Mouse (Mus musculus): ENCODE data around the gene Gm21988.

The Gm21988 gene

DNA sequence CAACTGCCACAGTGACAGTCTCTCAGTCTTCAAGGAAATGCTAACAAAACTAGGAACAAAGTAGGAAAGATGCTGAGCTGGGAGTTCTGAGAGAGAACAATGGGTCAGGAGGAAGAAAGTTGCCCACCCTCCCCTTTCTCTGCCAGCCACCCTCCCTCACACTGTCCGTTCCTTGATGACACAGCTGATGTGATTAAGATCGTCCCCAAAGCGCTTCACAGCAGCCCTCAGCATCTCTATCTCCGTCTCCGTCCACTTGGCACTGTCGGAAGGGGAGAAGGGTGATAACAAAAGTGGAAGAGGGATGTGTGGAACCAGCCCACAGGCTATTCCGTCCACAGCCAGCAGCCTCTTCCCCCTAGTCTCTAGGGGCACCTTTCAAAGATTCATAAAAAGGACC, 2.9 kb downstream of the Gm21988 start:
- in situ Hi-C loops (cut with MboI, MseI), result no loop called here

DNA sequence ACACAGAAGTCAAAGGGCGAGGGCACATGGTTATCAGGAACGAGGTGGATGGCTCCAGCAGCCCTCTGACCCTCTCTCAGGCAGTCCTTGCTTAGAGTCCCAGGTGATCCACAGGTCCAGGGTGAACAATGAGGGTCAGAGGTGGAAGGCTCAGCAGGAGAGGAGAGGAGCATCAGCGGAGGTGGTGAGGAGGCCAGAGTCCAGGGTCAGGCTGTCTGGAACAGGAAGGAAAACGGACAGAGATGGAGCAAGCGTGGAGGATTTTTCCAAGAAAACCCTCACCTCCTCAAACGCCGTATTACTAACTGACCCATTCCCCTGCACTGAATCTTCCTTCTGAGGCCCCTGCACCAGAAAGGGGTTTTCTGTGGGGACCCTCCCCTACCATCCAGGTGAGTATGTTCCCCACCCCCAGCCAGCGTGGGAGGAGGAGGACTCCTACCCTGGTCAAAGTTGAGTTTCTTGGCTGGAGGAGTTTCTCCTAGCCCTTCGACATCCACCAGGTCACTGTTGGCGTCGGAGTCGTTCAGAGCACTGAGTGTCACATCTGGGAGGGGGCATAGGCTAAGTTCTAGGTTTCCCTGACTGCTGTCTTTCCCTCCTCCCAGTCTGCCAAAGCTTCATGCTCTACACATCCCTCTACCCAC, 4.3 kb downstream of the Gm21988 start:
- in situ Hi-C loops (cut with MboI, MseI), result no loop called here

DNA sequence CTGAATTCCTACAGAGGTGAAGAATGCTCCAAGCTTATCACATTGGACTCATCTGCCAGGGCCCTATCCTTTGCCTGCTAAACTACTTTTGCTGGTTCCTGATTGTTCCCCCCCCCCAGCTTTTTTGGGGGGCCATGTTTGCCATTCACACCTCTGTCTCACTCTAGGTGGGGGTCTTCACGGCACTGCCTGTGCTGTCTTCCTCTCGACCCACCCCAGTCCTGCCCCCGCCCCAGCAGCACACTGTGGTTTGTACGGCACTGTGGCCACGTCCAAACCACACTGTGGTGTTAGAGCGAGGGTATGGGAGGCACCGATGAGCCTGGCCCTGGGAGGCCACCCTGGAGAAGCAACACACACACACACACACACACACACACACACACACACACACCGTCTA, 5.1 kb downstream of the Gm21988 start:
- in situ Hi-C loops (cut with MboI, MseI), result no loop called here

DNA sequence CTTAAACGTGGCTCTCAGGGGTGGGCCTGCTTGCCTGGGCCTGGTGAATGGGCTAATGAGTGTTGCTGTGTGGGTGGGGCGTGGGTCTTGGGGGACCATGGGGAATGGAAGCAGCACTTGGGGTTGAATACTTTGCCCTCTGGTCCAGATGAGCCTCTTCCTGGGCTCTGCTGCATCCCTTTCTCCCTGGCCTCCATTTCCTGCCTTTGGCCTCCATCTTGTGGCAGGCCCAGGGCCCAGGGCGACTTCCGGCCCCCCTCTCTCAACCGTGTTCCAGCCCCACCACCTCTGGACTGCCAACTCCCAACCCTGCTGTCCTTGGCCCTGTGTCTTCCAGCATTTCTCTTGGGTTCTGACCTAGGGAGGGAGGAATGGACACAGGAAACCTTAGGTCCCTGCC, 5.6 kb downstream of the Gm21988 start:
- in situ Hi-C loops (cut with MboI, MseI), result no loop called here

DNA sequence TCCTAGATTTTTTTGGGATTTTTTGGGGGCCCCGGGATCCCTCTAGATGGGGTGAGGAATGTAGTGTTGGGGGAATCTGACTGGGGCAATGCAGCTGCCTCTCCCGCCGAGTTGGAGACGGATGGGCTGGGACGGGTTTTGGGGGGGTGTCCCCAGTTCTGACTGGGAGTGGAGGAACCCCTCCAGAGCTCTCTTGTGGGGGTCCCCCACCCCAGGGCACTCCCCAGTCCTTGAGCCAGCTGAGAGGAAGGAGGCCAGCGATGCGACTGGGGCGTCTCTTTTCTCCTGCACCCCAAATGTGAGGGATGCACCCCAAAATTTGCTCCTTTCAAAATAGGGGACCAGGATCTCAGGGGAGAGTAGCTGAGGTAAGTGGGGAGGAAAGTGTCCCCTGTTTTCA, 6.6 kb downstream of the Gm21988 start:
- in situ Hi-C loops (cut with MboI, MseI), result no loop called here

DNA sequence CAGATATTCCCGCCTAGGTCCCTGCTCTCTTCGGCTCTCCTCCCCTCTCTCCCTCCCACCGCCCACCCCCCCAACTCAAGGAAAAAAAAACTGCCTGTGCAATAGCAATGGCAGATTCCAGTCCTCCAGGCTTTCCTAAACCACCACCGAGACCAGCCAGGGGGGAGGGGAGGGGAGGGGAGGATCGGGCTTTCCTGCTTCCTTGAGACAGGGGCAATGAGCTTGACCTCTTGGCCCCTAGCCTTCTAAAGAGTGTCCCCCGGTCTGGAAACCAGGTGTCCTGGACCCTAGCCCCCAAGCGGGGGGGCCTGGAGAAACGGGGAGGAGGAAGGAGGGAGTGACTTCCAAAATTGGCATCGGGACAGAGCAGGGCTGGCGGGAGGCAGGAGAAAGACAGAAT, 7.1 kb downstream of the Gm21988 start:
- in situ Hi-C loops (cut with MboI, MseI), result no loop called here

- in situ Hi-C loops (cut with MboI, MseI), result no loop called here
Measured at GRCm38 (mm10) chr11:70230239-70230727, 9.3 kb downstream of the Gm21988 start.

DNA sequence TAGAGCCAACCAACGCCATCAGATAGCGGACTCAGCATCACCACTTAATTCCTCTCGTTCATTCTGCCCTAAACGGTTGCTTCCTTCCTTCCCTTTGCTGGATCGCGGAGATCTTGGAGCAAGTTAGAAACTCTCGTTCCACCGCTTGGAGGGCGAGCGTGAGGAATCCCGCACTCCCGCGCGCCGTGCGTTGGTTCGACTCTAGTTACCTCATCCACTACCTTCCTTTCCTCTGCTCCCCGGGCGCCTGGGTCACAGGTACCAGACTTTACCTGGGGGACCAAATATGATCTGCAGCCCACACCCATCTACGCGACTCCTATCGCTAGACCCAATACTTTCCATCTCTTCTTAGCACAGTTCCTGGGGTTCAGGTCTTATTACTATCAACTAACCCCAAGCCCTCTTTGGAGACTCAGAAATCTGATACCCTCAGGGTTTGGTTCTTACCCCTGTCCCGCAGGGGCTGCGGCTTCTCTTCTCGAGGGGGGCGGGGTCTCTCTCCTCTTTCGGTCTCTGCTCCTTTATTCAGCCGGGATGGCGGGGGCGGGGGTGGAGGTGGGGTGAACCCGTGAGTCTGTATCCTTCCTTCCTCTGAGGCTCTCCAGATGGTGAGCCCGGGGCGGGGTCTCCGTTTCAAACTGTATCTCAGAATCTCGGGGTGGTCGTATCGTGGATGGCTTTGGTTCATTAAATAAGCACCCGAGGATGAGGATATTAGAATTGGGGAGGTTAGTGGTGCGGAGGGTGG, 10.2 kb downstream of the Gm21988 start, which contains the start of gene Bcl6b:
Gene Bcl6b, minus strand, starts transcription at position 539 of the 751 bp plus-strand sequence.
- in situ Hi-C loops (cut with MboI, MseI), result no loop called here

DNA sequence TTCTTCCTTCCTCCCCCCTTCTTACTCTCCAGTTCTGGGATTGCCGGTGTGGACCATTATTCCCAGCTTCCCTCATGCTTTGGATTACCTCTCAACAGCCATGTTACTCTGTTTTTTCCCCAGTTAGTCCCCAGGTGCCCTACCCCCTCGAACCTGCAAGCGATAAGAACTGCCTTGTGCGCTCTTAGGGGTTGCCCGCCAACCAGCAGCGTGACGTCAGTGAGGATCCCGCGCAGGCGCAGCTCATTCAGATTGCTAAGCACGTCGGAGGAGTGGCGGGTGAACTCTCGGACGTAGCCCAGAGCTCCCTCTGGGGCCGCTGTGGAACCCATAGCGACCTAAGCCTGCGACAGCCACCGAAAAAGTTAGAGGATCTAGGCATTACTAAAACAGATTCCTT, 10.8 kb downstream of the Gm21988 start:
- in situ Hi-C loops (cut with MboI, MseI), result no loop called here

DNA sequence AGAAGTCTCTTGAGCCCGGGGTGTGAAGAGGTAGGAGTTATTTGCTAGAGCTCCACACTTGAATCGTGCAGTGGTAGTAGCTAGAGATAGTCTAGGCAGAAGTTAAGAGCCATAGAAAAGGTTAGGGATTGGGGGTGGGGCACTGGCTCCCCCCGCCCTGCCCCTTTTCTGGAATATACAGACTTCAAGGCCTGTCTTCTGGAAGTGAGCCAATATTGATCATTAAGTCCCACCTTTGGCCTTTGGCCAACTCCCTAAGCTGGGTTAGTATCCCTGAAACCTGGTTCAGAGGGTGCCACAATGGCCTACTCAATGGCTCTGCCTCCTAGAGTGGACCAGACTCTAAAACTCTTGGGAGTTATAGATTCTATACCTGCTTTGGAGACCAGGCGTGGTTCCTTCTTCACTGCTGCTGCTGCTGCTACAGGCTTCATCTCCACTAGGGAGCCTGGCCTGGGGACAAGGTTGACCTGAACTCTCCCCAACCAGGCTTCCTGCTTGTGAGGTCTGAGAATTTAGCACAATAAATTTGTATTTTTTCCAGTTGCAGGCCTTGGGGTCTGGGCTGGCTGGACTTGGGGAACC, 11.9 kb downstream of the Gm21988 start:
- in situ Hi-C loops (cut with MboI, MseI), result no loop called here

DNA sequence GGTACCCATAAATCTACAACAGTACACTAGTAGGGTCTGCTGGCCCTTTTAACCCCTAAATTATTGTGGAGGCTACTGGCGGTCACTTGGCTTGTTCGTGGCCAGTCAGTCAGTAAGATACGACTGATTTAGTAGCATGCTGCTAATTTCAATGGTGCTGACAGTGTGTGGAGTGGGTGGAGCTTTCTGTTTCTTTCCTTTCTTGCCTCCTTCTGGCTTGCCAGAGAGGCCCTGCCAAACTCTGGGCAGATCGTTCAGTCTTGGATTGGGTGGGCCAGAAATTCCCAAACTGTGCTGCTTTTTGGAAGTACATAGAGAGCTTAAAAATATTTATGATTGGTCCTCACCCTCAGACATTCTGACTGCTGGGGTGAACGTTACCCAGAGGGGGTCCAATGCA, 12.5 kb downstream of the Gm21988 start:
- in situ Hi-C loops (cut with MboI, MseI), result no loop called here

- in situ Hi-C loops (cut with MboI, MseI), result no loop called here
Measured at GRCm38 (mm10) chr11:70226602-70226890, 13.1 kb downstream of the Gm21988 start.

GRCm38 (mm10) chr11:70225798-70226601, 13.6 kb downstream of the Gm21988 start:
- in situ Hi-C loops (cut with MboI, MseI), result no loop called here

- in situ Hi-C loops (cut with MboI, MseI), result no loop called here
Measured at GRCm38 (mm10) chr11:70223724-70224123, 15.9 kb downstream of the Gm21988 start.

- in situ Hi-C loops (cut with MboI, MseI), result no loop called here
Measured at GRCm38 (mm10) chr11:70221603-70222500, 17.8 kb downstream of the Gm21988 start.

DNA sequence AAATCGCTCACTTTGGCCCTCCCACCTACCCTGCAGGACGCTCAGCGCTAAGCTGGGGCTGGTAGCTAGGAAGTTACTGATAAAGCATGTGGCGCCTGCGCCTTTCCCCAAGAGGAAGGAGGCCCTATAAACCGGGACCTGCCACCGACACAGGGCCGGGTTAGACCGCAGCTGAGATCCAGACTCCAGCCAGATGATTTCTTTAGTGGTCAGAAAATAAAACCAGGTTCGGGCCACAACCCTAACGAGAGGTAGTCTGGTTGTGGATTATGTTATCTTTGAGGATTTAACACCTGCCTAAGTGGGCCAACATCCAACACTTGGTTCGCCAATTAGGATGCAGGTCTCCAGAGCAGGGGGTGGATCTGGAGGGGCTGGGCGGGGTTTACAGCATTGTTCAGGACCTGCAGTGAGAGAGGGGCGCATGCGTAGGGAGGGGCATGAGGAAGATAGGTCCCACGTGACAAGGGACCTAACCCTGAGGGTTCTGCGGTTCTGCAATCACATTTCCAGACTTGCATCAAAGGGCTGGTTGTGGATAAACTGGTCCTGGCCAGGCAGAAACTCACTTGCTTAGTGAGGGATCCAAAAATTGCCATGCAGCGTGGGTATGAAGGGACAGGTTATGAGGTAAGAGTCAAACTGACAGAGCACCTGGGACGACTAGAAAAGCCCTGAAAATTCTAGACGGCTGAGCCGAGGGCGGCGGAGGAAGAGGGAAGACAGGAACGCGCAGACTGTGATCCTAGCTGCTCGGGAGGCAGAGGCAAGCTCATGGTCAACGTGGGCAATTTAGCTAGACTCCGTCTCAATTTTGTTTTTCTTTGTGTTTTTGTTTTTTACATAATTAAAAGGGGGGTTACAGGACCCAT, 18.7 kb downstream of the Gm21988 start, which contains the start of gene Slc16a13:
Gene Slc16a13, minus strand, starts transcription at position 334 of the 872 bp plus-strand sequence.
- in situ Hi-C loops (cut with MboI, MseI), result no loop called here

- in situ Hi-C loops (cut with MboI, MseI), result no loop called here
Measured at GRCm38 (mm10) chr11:70220323-70220722, 19.3 kb downstream of the Gm21988 start.

- in situ Hi-C loops (cut with MboI, MseI), result no loop called here
Measured at GRCm38 (mm10) chr11:70219873-70220272, 19.8 kb downstream of the Gm21988 start.

GRCm38 (mm10) chr11:70218741-70219470, 20.7 kb downstream of the Gm21988 start:
- in situ Hi-C loops (cut with MboI, MseI), result no loop called here
